ENCODE assay signal across 21 mouse cellular contexts in the genomic region with DNA sequence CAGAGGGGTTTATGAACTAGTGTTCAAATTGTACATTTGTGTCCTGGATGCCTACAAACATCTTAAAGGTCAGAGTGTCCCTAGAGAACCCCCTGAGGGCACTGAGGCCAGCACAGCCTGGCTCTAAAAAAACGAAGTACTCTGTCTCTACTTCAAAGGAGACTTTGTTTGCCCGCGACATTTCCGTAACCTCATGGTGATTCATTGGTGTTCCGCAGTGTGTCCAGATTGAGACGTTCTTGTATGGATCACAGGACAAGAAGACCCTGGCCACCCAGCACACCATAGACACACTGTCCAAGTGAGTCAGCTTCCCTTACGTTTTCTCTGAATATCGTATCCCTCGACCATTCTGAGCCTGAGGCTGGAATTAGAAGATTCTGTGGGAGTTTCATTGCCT. TPM values are rescaled to one million over a fixed set of nuclear protein-coding genes. Genes with fewer than 3 reads are reported as not detected.
DNase-seq lines count a peak whose midpoint lies in the region; ATAC-seq lines count a peak whose summit lies in the region.
"Had no signal": no experiment of that assay in that cellular context is flagged by ENCODE, and none has a peak within 500 bp of the region (broad histone marks: within the 10 kb centered on the region; RNA-seq: fewer than 3 reads in every experiment).

No protein-coding gene starts in this region.

- no peaks in the 10 kb centered on the region for H3K27me3 ChIP-seq in hindbrain, embryonic 11.5 days (ENCODE audit: control insufficient read depth, insufficient read depth, low read length)
- no peaks in the 10 kb centered on the region for H3K27me3 ChIP-seq in hindbrain, embryonic 12.5 days
- H3K27me3 ChIP-seq: embryonic facial prominence, embryonic 13.5 days; embryonic facial prominence, embryonic 15.5 days; forebrain, embryonic 12.5 days had no signal

- H3K4me1 ChIP-seq in hindbrain, embryonic 11.5 days (replicated peaks; ENCODE audit: control insufficient read depth, insufficient read depth, low read length): no peaks in the 10 kb centered on the region; the same call in 1 of the 2 replicates
- no peaks in the 10 kb centered on the region for H3K4me1 ChIP-seq in hindbrain, embryonic 12.5 days
- H3K4me1 ChIP-seq: embryonic facial prominence, embryonic 13.5 days; embryonic facial prominence, embryonic 15.5 days; forebrain, embryonic 12.5 days had no signal

- 61% methylated on average over 9 of the region's 9 CpGs for WGBS in hindbrain, embryonic 11.5 days
- WGBS in hindbrain, embryonic 12.5 days: 54% methylated on average over 9 of the region's 9 CpGs

- H3K9ac ChIP-seq in hindbrain, embryonic 11.5 days (ENCODE audit: low read depth, low read length): no peak overlapping the region
- no peak overlapping the region for H3K9ac ChIP-seq in hindbrain, embryonic 12.5 days
- H3K9ac ChIP-seq: embryonic facial prominence, embryonic 13.5 days; embryonic facial prominence, embryonic 15.5 days; forebrain, embryonic 12.5 days had no signal

- H3K4me3 ChIP-seq in hindbrain, embryonic 11.5 days (ENCODE audit: low read depth, low read length): no peak overlapping the region
- no peak overlapping the region for H3K4me3 ChIP-seq in hindbrain, embryonic 12.5 days
- H3K4me3 ChIP-seq: embryonic facial prominence, embryonic 13.5 days; embryonic facial prominence, embryonic 15.5 days; erythroblast, embryonic 14.5 days; forebrain, embryonic 10.5 days; forebrain, embryonic 12.5 days had no signal

- DNase-seq in embryo, embryonic 10 days (ENCODE audit: low spot score): peak; percentile 59
- peak; percentile 33 for DNase-seq in embryo, embryonic 10.5 days (ENCODE audit: low spot score)
- DNase-seq in embryo, embryonic 9.5 days (ENCODE audit: extremely low spot score): peak; percentile 28
- DNase-seq in left cerebral cortex, adult 8-10 months (ENCODE audit: low spot score in 2 of 2): no peak
- DNase-seq in hindbrain, embryonic 11.5 days (ENCODE audit: low spot score): no peak
- DNase-seq: adrenal gland, adult 8-10 months; cerebellum, adult 11 months; cerebellum, adult 18-20 months; cerebellum, adult 8-10 months; cerebellum, adult 9-11 months; cerebellum, postnatal 14 days; cerebellum, postnatal 36 days had no signal

- H3K36me3 ChIP-seq in hindbrain, embryonic 11.5 days (ENCODE audit: control insufficient read depth, insufficient read depth, low read length): no peaks in the 10 kb centered on the region
- peaks cover 17% of the 10 kb centered on the region; the same call in 1 of the 2 replicates for H3K36me3 ChIP-seq in hindbrain, embryonic 12.5 days

- H3K27ac ChIP-seq in hindbrain, embryonic 11.5 days (ENCODE audit: low read depth, low read length): no peak overlapping the region
- H3K27ac ChIP-seq in hindbrain, embryonic 12.5 days: no peak overlapping the region
- H3K27ac ChIP-seq: embryonic facial prominence, embryonic 13.5 days; embryonic facial prominence, embryonic 15.5 days; forebrain, embryonic 10.5 days; forebrain, embryonic 12.5 days had no signal

- ATAC-seq in hindbrain, embryonic 11.5 days (ENCODE audit: low FRiP score): no peak
- ATAC-seq in hindbrain, embryonic 12.5 days (ENCODE audit: low FRiP score): no peak
- ATAC-seq: forebrain, embryonic 14.5 days; forebrain, embryonic 16.5 days had no signal

- no peaks in the 10 kb centered on the region for H3K9me3 ChIP-seq in hindbrain, embryonic 11.5 days (ENCODE audit: control insufficient read depth, low read length)
- H3K9me3 ChIP-seq in hindbrain, embryonic 12.5 days (replicated peaks): no peaks in the 10 kb centered on the region
- H3K9me3 ChIP-seq: embryonic facial prominence, embryonic 13.5 days; embryonic facial prominence, embryonic 15.5 days; forebrain, embryonic 10.5 days; forebrain, embryonic 12.5 days had no signal

- H3K4me2 ChIP-seq in hindbrain, embryonic 11.5 days (replicated peaks; ENCODE audit: low read depth, low read length): no peak overlapping the region
- H3K4me2 ChIP-seq in hindbrain, embryonic 12.5 days (replicated peaks): no peak overlapping the region
- H3K4me2 ChIP-seq: embryonic facial prominence, embryonic 13.5 days; embryonic facial prominence, embryonic 15.5 days; forebrain, embryonic 12.5 days had no signal

RNA-seq across cellular contexts. Expression of gene Synm, which starts 34.5 kb away (rescaled TPM):
- 10 to 100 TPM; 18.3 to 20.8 (median 19.8) TPM for total RNA-seq in left cerebral cortex, adult 8-10 months (2022)
- 2.3 and 2.4 TPM in 2 replicates for polyA plus RNA-seq in hindbrain, embryonic 11.5 days (2014; fragmentation: Nextera tagmentation; extraction: Ambion mirVana)
- 5.9 and 6.8 TPM in 2 replicates for polyA plus RNA-seq in hindbrain, embryonic 12.5 days (2016; fragmentation: Nextera tagmentation; extraction: Ambion mirVana)
- total RNA-seq: MEL had no signal

Comparison
In these comparisons a context has a peak if more than half of its experiments do, and no peak if none do; other contexts are left out.
1. DNase-seq: peak in embryo, embryonic 10 days (single experiment), embryo, embryonic 10.5 days (single experiment) and embryo, embryonic 9.5 days (single experiment); none in left cerebral cortex, adult 8-10 months (0 of 2) and hindbrain, embryonic 11.5 days (single experiment).